Mouse (Mus musculus) gastrocnemius, postnatal 10 days (tissue): ENCODE results near the gene Rps16. TPM values are rescaled to one million over a fixed set of nuclear protein-coding genes. Genes with fewer than 3 reads are reported as not detected.
"Not testable (repeated sequence)": the region's sequence is repeated elsewhere in the genome, so short reads cannot be mapped to it uniquely, and the experiment has no call there.

Source experiments
- DNase-seq: peaks from one replicate; pipeline ENCODE4 v3.0.0; 2021; ENCODE audit warnings: mixed read lengths
- total RNA-seq, 2 experiments: library from RNA; stranded (reverse); gene quantifications; 2 replicates each; pipeline ENCODE4 v1.2.3; 2021

The Rps16 gene
- total RNA-seq, 2 experiments from 2014 or later: 757 to 807 TPM

DNA sequence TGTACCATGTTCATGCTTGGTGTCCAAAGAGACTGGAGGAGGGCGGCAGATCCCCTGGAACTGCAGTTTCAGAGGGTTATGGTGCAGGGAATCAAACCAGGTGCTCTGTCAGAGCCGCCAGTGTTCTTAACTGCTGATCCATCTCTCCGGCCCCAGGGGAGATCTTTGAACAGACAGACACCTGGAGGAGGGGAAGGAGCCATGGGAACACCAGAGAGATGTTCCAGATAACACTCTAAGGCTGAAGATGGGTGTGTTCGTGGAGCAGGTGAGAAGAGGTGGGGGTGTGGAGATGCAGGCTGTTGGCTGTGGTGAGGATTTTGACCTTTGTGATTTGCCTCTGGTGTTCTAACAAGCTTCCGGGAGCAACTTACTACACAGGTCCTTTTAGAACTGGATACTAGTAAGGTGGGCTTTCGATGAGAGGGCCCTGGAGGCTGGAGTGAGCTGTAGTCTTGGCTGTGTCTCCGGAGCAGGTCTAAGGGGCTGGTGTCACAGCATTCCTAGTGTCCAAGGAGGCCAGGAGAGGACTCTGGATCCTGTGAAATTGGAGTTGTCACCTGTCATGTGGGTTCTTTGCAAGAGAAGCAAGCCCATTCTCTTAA is 23.5 kb downstream of the Rps16 start:
- DNase-seq: no peak

DNA sequence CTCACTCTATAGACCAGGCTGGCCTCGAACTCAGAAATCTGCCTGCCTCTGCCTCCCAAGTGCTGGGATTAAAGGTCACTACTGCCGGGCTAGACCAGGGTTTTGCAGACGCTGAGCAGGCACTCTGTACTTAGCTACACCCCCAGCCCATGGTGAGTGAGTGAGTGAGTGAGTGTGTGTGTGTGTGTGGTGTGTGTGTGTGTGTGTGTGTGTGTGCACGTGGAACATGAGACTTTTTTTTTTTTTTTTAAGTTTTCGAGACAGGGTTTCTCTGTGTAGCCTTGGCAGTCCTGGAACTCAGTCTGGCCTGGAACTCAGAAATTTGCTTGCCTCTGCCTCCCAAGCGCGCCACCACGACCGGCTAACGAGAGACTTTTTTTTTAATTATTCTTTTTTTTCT is 24.2 kb downstream of the Rps16 start:
- no peak for DNase-seq

DNA sequence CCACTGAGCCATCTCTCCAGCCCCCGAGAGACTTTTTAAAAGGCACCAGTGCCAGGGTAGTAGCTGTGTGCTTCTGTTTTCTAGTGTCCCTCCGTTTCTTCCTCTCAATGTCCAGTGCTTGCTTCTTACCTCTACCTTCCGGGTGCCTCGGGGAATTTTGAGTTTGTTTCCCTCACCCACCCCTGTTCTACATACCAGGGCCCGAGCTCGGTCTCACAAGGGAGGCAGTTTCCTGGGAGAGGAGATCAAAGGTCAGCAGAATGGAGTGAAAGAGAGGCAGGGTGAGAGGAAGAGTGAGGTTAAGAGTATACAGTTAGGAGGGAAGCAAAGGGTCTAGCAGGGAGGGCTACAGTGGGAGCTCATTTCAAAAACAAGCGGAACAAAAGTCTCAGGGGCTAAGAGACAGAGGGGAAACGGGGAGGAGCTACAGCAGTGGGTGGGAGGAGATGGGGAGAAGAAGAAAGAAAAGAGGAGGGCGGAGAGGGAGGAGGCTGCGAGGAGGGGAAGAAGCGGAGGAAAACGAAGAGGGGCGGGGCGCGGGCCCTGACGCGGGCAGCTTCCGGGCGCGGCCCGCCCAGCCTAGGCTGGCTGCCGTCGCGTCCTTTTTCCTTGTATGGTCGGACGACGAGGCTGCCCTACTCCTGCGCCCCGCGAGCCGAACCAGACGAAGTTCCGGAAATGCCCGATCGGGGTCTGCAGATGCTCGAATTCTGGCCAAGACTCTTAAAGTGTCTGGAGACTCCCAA is 24.9 kb downstream of the Rps16 start:
- DNase-seq: peak; percentile 89

DNA sequence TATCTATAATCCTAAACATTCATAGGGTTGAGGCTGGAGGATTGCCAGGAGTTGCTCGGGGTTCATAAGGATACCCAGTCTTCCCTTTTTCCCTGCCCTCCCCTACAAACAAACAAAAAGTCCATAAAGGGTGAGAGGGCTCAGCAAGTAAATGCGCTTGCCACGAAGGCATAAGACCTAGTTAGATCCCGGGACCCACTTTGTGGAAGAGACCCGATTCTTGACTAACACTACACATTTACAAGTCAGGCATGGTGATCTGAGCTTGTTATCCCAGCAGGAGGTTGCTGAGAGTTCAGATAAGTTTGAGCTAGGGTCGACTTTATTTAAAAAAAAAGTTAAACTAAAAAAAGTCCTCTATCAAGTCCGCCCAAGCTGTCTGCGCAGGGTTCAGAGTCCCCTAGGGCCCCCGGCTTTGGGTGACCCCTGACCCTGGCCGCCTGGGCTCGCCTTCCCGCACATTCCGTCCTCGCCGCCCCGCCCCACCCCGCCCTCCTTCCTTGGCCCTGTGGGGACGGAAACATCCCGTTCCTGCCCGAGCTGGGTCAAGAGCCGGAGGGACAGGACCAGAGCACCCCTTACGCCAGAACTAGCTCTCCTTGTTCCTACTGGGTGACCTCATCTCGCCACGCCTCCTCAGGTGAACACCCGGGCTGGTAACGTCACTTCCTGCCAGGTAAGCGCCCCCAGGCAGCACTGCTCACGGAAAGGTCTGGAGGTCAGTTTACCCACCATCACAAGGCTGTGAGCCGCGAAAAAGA is 25.7 kb downstream of the Rps16 start:
- peak; percentile 74 for DNase-seq

DNA sequence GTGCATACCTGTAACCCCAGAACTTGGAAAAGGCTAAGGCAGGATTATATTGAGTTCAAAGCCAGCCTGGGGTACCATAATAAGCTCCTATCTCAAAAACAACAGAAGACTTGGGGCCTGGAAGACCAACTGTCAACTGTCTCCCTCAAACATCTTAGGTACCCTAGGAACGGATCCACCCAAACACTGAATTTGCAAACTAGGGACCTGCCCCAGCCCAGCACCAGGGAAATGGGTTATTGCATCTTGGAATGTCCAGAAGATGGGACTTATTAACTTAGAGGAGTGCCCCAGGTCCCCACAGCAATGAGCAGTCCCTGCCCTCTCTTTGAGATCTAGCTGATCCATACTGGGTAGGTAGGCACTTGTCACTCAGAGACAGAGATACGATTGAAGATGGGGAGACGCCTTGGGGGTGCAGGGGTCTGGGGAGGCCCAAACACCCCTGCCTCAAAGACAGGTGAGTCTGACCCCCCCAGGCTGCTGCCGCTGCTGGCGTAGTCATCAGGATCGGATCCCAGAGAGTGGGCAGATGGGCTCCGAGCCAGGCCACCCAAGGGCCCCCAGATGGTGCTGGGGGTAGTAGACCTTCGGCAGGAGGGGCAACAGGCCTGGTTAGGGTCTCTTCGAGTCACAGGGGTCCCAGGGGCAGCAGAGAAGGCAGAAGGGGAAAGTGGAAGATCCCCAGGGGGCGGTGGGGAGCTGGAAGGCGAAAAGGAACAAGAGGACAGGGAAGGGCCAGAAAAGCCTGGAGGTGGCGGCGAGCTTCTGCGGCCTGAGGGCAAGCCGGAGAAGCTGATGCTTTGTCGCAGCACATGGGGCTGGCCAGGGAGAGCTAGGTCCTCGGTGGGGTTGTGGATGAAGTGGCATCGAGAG is 27.0 kb downstream of the Rps16 start:
- no peak for DNase-seq

DNA sequence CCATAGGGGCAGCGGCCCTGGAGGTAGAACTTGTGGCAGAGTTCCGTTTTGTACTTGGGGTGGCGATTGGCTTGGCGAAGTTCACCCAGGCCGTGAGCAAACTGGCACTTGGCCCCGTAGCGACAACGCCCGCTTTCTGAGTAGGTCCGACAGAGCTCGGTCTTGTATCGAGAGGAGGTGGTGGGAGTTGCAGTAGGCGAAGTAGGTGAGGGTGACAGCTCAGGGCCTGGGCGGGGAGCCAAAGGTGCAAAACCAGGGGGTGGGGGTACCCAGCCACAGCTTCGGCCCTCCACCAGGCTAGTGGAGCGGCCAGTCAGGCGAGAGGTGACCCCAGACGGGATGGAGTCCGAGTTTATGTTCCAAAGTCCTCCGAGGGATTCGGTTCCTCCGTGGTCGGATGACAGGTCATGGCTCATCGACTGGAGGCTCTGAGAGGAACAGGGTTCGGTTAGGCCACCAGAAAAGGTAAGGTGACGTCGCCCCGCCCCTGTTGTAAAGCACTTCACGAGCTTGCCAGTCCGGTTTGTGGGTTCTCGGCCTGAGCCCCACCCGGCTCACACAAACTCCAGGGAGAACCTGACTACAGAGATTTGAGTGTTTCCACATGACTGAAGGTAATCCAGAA is 27.7 kb downstream of the Rps16 start:
- peak; percentile 53 for DNase-seq

DNA sequence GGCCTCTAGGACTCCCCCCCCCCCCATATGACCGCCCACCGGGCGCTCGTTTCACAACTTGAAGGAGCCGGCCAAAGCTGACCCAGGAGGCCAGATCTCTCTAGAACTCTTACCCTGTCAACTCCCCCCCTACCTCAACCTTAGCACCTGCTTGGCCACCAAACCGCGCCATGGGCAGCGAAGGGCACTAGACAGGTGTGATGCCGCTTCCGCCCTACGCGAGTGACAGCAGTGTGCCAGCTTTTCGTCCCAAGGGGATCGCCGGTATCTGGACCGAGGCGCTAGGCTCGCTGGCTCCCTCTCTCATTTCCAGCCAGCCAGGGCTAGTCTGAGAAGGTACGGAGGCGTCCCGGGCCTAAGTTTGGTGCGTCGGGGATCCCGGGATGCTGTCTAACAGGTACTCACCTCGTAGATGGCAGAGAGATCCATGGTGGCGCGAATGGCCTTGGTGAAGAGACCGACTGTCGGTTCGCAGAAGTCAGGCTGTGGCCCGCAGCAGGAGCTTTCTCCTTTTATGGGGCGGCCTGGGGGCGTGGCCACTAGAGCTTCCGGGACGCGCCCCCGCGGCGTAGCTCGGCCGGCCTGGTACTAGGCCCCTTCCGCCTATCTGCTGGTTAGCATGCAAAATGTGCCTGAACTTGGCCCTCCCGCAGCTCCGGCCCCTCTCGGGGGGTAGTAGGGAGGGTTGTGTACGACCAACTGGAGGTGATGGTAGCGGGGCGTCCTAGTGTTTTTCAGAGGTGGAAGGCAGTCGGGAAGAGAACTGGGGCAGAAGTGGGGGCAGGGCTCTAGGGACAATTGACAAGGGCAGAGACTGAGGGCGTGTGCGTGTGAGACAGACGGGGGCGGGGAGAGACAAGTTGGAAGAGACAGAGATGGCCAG is 28.6 kb downstream of the Rps16 start:
- peak; percentile 98 for DNase-seq

DNA sequence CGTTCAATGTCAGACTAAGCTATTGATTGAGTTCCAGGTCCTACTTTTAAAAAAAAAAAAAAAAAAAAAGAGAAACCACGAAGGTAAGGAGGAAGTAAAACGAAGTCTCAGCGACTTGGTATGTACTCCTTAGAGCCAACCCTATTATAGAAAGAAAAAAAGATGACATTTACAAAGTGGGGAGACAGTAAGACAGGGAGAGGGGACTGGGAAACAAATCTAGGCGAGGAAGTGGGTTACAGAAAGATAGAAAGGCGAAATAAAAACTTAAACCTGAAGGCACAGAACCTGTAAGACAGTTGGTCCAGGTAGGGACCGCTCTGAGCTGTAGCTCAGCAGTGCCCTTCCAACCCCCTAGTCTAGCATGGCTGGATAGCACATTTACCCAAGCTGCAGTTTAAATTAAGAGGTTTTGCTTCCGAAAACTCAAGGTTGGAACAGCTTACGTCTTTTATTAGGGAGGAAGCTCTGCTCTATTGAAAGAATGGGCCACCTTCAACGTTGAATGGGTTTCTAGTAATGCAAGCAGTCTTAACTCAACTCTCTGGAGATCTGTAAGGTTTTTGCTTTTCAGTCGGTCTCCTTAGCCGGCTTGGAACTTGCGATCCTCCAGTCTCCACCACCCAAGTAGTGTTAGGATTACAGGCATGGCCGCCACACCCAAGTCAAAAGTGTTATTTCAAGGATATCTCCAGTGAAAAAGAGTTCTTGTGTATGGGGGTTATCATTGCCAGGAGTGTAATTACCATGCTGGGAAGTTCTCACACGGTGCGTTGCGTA is 30.0 kb downstream of the Rps16 start, which contains the start of gene Zfp36:
Gene Zfp36, minus strand, starts transcription at position 17 of the 780 bp plus-strand sequence.
- DNase-seq: no peak

DNA sequence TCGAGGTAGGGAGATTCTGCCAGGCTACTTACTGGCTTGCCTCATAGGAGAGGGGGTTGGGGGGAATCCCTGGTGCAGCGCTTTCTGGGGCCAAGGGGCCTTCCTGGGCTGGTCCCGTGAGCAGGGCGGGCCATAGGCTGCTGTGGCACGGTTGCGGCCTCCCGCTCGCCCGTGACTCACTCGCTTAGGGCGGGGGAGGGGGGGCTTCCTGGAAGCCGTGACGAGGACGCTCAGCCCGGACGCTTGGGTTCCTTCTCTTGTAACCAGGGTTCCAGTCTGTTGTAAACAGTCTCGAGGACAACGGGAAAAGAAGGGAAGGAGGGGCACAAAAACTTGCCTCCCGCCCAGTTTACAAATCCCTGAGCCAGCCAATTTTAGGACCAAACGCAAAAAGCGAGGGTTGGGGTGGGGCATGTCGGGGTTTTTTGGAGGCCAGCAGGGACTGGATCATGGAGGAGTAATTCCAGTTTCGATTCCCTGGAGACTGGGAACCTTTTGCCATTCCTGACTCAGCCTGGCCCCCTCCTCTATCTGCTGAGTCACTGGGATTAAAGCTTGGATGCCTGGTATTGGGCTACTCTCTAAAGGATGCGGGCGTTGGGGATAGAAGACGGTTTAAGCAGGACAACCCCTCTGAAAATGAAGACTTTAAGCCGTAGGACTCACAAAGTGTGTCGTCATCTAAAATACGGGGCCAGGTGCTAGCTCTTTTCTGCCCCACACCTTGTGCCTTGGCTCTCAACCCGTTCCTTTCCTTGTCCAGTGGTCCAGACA is 30.8 kb downstream of the Rps16 start:
- DNase-seq: peak; percentile 72

DNA sequence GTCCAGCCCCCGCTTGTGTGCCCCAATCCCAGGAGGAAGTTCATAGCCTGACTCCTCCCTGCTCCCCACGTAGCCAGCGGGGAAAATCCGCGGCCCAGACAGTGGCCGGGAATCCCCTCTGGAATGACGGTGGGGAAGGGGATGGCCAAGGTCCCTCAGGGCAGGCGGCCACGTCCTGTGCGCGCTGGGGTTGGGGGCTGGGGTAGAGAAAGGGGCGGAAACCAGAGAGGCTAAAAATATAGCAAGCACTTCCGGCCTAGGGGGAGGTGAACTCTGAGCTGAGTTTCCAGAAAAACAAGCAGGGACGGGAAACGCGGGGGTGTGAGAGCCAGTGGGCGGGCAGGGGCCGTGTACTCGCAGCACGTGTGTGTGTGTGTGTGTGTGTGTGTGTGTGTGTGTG is 31.5 kb downstream of the Rps16 start:
- peak; percentile 73 for DNase-seq

DNA sequence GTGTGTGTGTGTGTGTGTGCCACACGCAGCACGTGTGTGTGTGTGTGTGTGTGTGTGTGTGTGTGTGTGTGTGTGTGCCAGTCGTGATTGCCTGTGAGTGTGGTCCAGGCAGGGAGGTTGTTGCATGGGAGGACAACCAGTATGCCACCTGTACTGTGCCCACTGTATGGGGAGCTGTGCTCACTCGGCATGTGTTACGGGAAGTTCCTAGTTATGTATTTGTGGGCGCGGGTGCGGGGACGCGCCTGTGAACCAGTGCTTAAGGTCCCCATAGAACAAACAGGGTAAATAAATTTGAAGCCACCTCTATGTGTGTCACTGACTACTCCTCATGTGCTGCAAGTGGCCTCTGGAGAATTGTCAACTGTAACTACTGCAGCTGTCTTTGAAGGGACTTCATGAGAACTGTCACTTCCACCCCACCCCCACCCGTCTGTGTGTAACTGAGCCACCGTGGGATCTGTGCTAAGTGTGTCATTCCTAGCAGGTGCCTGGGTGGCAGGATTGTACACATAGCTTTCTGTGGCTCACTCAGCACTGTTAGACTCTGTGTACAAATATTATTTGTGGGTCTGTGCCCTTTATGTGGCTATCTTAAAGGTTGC is 32.0 kb downstream of the Rps16 start:
- DNase-seq: no peak

DNA sequence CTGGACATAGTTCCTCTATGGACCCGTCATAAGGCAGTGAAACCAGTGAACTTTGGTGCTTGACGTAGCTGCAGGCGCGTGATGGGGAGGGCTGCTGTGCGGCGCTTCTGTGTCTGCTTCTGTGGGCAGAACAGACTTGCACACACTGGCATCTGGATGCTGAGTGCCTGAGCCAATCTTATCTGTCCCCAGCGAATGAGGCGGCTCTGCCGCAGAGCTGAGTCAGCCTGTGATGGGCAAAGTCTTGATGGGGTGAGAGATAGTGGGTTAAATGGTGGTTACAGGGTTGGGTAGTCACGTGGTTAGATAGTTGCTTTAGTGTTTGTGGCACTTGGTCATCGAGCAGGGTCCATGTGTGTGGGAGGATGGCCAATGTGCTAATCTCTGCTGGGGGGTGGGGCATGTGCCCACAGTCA is 32.5 kb downstream of the Rps16 start:
- peak; percentile 12 for DNase-seq

DNA sequence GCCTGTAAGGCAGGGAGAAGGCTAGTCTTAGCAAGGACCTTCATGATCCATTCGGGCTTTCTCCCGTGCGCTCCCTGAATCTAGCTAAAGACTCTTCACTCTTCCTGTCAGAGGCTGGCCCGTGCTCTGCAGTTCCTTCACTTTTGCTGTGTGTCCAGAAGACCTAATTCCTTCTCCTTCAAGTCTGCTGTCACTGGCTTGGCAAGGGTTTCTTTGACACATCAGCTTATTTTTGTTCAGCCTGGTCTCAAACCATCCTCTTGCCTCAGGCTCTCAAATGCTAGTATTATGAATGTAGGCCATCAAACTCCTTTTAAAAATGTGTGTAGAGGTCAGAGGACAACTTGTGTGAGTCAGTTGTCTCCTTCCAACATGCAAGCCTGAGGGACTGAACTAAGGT is 33.2 kb downstream of the Rps16 start:
- no peak for DNase-seq

DNA sequence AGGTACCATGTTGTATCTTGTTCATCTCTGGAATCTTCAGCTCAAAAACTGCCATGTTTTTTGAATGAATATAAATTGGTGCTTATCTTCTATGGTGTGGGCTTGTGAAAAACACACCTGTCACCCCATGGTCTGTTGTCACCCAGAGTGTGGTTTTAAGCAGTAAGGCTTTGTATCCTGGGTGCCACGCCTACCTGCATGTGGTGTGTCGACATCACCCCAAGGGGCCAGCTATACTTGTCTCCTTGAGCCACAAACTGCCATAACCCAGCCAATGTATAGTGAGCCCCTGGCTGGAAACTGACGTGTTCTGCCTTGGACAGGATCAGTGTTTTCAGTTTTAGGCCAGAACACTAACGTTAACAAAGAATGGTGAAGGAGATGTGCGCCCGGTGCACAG is 33.7 kb downstream of the Rps16 start:
- no peak for DNase-seq

DNA sequence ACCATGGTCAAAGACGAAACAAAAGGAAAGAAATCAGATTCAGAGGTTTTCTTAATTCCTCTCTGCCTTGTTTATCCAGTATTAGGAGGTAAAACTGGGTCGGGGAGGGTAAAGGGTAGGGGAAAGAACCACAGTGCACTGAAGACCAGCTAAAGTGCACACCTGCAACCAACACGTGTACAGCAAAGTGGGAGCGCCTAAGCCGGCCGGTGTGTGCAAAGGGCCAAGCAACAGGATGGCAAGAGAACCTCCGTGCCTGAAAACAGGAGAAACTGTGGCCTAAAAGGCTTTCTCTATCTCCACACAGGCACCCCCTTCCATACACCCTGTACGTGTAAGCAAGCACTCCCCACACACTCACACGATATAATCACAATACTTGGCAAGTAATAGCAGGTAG is 34.7 kb downstream of the Rps16 start:
- DNase-seq: no peak

DNA sequence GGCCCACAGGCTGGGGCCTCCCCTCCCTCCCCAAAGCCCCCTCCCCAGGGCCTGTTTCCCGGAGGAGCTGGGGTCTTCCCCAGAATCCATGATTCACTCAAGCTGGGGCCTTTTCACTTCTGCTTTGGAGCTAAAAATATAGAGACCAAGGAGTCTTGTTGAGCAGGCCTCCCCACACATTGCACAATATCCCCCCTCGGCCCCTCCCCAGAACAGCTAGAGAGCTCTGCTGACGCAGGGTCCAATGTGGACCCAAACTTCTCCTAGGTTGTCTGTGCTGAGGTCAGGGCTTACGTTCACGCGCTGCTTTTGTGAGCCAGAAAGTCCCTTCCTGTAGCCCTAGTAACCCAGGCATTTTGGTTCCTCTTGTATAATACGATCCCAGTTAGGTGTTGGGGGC is 35.6 kb downstream of the Rps16 start:
- DNase-seq: peak; percentile 14

DNA sequence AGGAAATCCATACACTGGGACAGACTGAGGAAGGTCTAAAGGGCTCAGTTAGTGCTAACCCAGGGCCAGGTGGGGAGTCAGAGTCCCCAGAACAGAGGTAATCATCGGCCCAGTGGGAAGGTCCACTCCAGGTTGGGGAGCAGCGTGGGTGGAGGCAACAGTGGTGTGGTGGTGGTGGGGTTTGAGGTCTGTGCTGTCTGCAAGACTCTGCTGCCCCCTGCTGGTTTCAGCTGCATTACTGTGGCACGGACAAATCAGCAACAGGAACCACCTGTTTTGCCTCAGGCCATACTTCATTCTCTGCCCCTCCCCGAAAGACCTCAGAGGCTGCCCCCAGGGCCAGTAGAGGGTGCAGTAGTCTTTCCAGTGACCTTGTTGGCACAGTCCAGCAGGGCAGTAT is 36.0 kb downstream of the Rps16 start:
- DNase-seq: peak; percentile 91

DNA sequence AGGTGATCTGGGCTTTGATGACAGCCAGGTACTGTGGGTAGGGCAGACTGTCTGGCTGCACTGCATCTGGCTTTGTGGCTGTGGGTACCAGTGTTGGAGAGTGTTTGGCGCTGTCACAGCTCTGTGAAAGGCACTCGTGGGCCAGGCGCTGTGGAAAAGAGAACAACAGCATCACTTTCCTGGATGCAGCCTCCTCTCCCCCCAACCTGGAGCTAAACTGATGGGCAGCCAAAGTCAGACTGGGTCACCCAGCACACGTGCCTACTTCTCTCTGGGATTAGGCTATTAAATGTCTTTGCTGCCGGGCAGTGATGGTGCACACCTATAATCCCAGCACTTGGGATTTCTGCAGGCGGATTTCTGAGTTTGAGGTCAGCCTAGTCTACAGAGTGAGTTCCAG is 36.4 kb downstream of the Rps16 start:
- not testable (repeated sequence) for DNase-seq

DNA sequence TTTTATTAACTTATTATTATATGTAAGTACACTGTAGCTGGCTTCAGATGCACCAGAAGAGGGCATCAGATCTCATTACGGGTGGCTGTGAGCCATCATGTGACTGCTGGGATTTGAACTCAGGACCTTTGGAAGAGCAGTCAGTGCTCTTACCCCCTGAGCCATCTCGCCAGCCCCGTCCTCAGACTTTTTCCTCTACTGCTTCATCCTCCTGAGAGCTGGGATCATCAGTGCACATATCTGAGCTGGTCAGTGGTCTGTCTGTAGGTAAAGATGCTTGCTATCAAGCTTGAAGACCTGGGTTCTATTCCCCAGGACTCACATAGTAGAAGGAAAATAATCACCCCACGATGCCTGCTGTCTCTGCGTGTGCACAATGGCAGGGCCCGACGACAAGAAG is 36.9 kb downstream of the Rps16 start:
- not testable (repeated sequence) for DNase-seq
